Mouse (Mus musculus): ENCODE data around the gene Uchl3. TPM values are rescaled to one million over a fixed set of nuclear protein-coding genes. Genes with fewer than 3 reads are reported as not detected.
A peak's percentile ranks its signal among the peaks of the same experiment; 100 is the strongest.

Uchl3 gene
- polyA plus RNA-seq, 1 experiment from 2014 or later, result 171 TPM

- H3K9me3 ChIP-seq, result no peaks in the 10 kb centered on the region
- H3K36me3 ChIP-seq, result peaks cover 8% of the 10 kb centered on the region
- peak within 1 kb of the TSS; percentile 93 for H3K27ac ChIP-seq
- H3K4me1 ChIP-seq (replicated peaks), result peaks cover 8% of the 10 kb centered on the region
- peak within 1 kb of the TSS; percentile 67 for H3K4me3 ChIP-seq
- under 1% methylated on average over 39 of the region's 39 CpGs for WGBS
- H3K27me3 ChIP-seq (ENCODE audit: insufficient read depth, poor library complexity, severe bottlenecking), result no peaks in the 10 kb centered on the region
- DNase-seq (ENCODE audit: low spot score), result peak; percentile 91
Measured at GRCm38 (mm10) chr14:101640153-101640843, 13.5 kb upstream of the Uchl3 start, which contains the start of gene Commd6. Gene Commd6 (minus strand): TSS chr14:101640686.

- no peaks in the 10 kb centered on the region for H3K4me1 ChIP-seq (replicated peaks)
- H3K36me3 ChIP-seq, result no peaks in the 10 kb centered on the region
- no peaks in the 10 kb centered on the region for H3K27me3 ChIP-seq (ENCODE audit: insufficient read depth, poor library complexity, severe bottlenecking)
- 77% methylated on average over 1 of the region's 1 CpGs for WGBS
- no peak overlapping the region for H3K4me3 ChIP-seq
- no peak overlapping the region for H3K27ac ChIP-seq
- DNase-seq (ENCODE audit: low spot score), result no peak
- H3K9me3 ChIP-seq, result no peaks in the 10 kb centered on the region
Measured at GRCm38 (mm10) chr14:101644948-101645347, 8.8 kb upstream of the Uchl3 start.

- 83% methylated on average over 4 of the region's 4 CpGs for WGBS
- Histone ChIP-seq H3K4me1 (replicated peaks) (peaks cover 9% of the 10 kb centered on the region), H3K36me3 (no peaks in the 10 kb centered on the region), H3K9me3 (no peaks in the 10 kb centered on the region), H3K27ac (no peak overlapping the region), H3K27me3 (ENCODE audit: insufficient read depth, poor library complexity, severe bottlenecking) (no peaks in the 10 kb centered on the region), H3K4me3 (no peak overlapping the region)
- DNase-seq (ENCODE audit: low spot score), result no peak
Measured at GRCm38 (mm10) chr14:101650551-101650950, 3.2 kb upstream of the Uchl3 start.

GRCm38 (mm10) chr14:101652571-101652970 lies 1.2 kb upstream of the Uchl3 start:
- WGBS, result 94% methylated on average over 6 of the region's 6 CpGs
- H3K27me3 ChIP-seq (ENCODE audit: insufficient read depth, poor library complexity, severe bottlenecking), result no peaks in the 10 kb centered on the region
- no peak overlapping the region for H3K4me3 ChIP-seq
- H3K36me3 ChIP-seq, result no peaks in the 10 kb centered on the region
- H3K27ac ChIP-seq, result no peak overlapping the region
- peaks cover 9% of the 10 kb centered on the region for H3K4me1 ChIP-seq (replicated peaks)
- no peaks in the 10 kb centered on the region for H3K9me3 ChIP-seq
- no peak for DNase-seq (ENCODE audit: low spot score)

DNA sequence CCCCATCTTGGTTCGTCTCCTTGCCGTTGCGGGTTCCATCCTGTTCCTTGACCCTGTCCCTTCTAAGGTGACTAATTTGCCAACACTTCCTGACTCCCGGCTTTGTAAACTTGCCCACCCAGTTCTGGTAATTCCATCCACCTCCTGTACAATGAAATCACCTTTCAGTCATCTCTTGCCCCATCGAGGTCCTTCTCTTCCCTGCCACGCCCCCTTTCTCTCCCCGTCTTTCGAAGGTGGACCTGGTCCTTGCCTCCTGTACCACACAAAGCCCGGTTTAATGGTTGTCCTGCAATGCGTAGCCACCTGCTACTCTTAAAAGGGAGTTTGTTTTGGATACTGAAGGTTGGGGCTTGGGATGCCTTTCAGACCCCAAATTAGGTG lies 751 bp downstream of the Uchl3 start:
- Histone ChIP-seq H3K27me3 (ENCODE audit: insufficient read depth, poor library complexity, severe bottlenecking) (no peaks in the 10 kb centered on the region), H3K36me3 (peaks cover 10% of the 10 kb centered on the region), H3K4me1 (replicated peaks) (peaks cover 9% of the 10 kb centered on the region), H3K9me3 (no peaks in the 10 kb centered on the region), H3K4me3 (peak overlapping the region; percentile 96), H3K27ac (peak overlapping the region; percentile 96)
- WGBS, result 1% methylated on average over 10 of the region's 10 CpGs
- DNase-seq (ENCODE audit: low spot score), result no peak

DNA sequence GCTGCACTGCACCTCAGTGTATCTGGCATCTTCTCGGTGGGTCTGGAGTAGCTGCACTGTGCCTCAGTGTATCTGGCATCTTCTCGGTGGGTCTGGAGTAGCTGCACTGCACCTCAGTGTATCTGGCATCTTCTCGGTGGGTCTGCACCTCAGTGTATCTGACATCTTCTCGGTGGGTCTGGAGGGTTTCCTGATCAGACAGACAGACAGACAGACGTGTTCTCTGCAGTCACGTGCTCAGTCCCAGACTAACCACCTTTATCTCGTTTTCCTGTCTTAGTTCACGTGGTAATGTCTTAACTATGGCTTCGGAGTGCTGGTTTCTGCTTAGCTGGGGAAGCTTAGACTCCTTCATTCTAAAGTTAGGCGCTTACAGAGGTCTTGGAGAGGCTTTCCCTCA lies 2.5 kb downstream of the Uchl3 start:
- DNase-seq (ENCODE audit: low spot score), result no peak
- Histone ChIP-seq H3K4me1 (replicated peaks) (peaks cover 9% of the 10 kb centered on the region), H3K9me3 (no peaks in the 10 kb centered on the region), H3K27ac (no peak overlapping the region), H3K4me3 (no peak overlapping the region), H3K36me3 (peaks cover 18% of the 10 kb centered on the region), H3K27me3 (ENCODE audit: insufficient read depth, poor library complexity, severe bottlenecking) (no peaks in the 10 kb centered on the region)
- WGBS, result 87% methylated on average over 10 of the region's 10 CpGs

- no peak for DNase-seq (ENCODE audit: low spot score)
- no peaks in the 10 kb centered on the region for H3K4me1 ChIP-seq (replicated peaks)
- no peak overlapping the region for H3K27ac ChIP-seq
- H3K9me3 ChIP-seq, result no peaks in the 10 kb centered on the region
- WGBS, result 81% methylated on average over 3 of the region's 3 CpGs
- H3K27me3 ChIP-seq (ENCODE audit: insufficient read depth, poor library complexity, severe bottlenecking), result no peaks in the 10 kb centered on the region
- H3K4me3 ChIP-seq, result no peak overlapping the region
- peaks cover 29% of the 10 kb centered on the region for H3K36me3 ChIP-seq
Measured at GRCm38 (mm10) chr14:101661654-101662412, 8.1 kb downstream of the Uchl3 start.

GRCm38 (mm10) chr14:101664274-101664673 lies 10.5 kb downstream of the Uchl3 start:
- Histone ChIP-seq H3K27me3 (ENCODE audit: insufficient read depth, poor library complexity, severe bottlenecking) (no peaks in the 10 kb centered on the region), H3K4me3 (no peak overlapping the region), H3K4me1 (replicated peaks) (no peaks in the 10 kb centered on the region), H3K27ac (no peak overlapping the region), H3K36me3 (peaks cover 39% of the 10 kb centered on the region), H3K9me3 (no peaks in the 10 kb centered on the region)
- DNase-seq (ENCODE audit: low spot score), result no peak
- WGBS, result 89% methylated on average over 3 of the region's 3 CpGs

- H3K27ac ChIP-seq, result no peak overlapping the region
- H3K36me3 ChIP-seq, result peaks cover 48% of the 10 kb centered on the region
- H3K4me1 ChIP-seq (replicated peaks), result no peaks in the 10 kb centered on the region
- DNase-seq (ENCODE audit: low spot score), result no peak
- no peaks in the 10 kb centered on the region for H3K9me3 ChIP-seq
- 92% methylated on average over 7 of the region's 7 CpGs for WGBS
- H3K27me3 ChIP-seq (ENCODE audit: insufficient read depth, poor library complexity, severe bottlenecking), result no peaks in the 10 kb centered on the region
- no peak overlapping the region for H3K4me3 ChIP-seq
Measured at GRCm38 (mm10) chr14:101666056-101666455, 12.3 kb downstream of the Uchl3 start.

GRCm38 (mm10) chr14:101666536-101666935 lies 12.8 kb downstream of the Uchl3 start:
- Histone ChIP-seq H3K4me1 (replicated peaks) (no peaks in the 10 kb centered on the region), H3K36me3 (peaks cover 47% of the 10 kb centered on the region), H3K4me3 (no peak overlapping the region), H3K27me3 (ENCODE audit: insufficient read depth, poor library complexity, severe bottlenecking) (no peaks in the 10 kb centered on the region), H3K27ac (no peak overlapping the region), H3K9me3 (no peaks in the 10 kb centered on the region)
- 93% methylated on average over 5 of the region's 5 CpGs for WGBS
- DNase-seq (ENCODE audit: low spot score), result no peak

DNA sequence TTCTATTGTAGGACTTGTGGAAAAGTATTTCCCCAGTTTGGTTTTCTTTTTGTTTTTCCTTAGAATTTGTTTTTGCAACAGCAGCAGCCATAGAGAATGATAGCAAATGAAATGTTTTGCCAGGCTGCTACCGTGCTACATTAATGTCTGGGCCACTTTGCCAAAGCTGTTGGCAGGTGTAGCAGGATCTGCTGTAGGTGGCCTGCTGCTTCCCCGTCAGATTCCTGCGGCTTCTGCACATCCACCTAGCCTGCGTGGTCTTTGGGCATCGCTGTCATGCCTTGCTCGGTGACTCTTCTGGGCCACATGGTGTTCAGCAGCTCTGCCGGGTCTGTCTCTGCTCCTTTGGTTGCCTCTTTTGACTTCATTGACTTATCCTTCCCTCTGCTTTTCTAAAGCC lies 14.9 kb downstream of the Uchl3 start:
- Histone ChIP-seq H3K36me3 (peaks cover 51% of the 10 kb centered on the region), H3K9me3 (no peaks in the 10 kb centered on the region)

GRCm38 (mm10) chr14:101672226-101672625 lies 18.5 kb downstream of the Uchl3 start:
- peaks cover 48% of the 10 kb centered on the region for H3K36me3 ChIP-seq
- H3K4me1 ChIP-seq (replicated peaks), result no peaks in the 10 kb centered on the region

More for the DNA sequence above, 14.9 kb downstream of the Uchl3 start:
- Histone ChIP-seq H3K27me3 (ENCODE audit: insufficient read depth, poor library complexity, severe bottlenecking) (no peaks in the 10 kb centered on the region), H3K4me1 (replicated peaks) (no peaks in the 10 kb centered on the region), H3K4me3 (no peak overlapping the region), H3K27ac (no peak overlapping the region)
- 93% methylated on average over 7 of the region's 7 CpGs for WGBS
- DNase-seq (ENCODE audit: low spot score), result no peak

DNA sequence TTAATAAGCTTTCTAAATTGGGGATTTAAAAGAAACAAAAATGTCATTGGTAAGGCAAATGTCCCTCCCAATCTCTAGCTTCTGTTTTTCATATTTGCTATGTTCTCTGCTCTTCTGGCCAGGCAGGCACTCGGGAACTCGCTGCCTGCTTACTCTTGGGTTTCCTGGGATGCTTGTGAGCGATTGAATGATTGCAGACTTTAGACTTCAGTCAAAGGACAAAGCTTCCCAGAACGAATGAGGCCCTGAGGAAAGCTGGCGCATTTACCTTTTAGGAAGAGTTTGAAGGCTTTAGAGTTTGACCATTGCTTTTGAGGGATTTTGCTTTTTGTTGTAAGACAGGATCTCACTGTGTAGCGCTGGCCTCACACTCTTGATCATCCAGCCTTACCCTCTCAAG lies 33.9 kb downstream of the Uchl3 start:
- Histone ChIP-seq H3K27me3 (ENCODE audit: insufficient read depth, poor library complexity, severe bottlenecking) (no peaks in the 10 kb centered on the region), H3K4me3 (no peak overlapping the region)

More at GRCm38 (mm10) chr14:101672226-101672625, 18.5 kb downstream of the Uchl3 start:
- H3K4me3 ChIP-seq, result no peak overlapping the region
- no peak overlapping the region for H3K27ac ChIP-seq
- H3K27me3 ChIP-seq (ENCODE audit: insufficient read depth, poor library complexity, severe bottlenecking), result no peaks in the 10 kb centered on the region
- WGBS, result 100% methylated on average over 1 of the region's 1 CpGs
- no peak for DNase-seq (ENCODE audit: low spot score)
- H3K9me3 ChIP-seq, result no peaks in the 10 kb centered on the region

More for the DNA sequence above, 33.9 kb downstream of the Uchl3 start:
- no peaks in the 10 kb centered on the region for H3K4me1 ChIP-seq (replicated peaks)
- no peak for DNase-seq (ENCODE audit: low spot score)
- 93% methylated on average over 6 of the region's 6 CpGs for WGBS
- H3K27ac ChIP-seq, result no peak overlapping the region
- H3K36me3 ChIP-seq, result peaks cover 13% of the 10 kb centered on the region
- H3K9me3 ChIP-seq, result no peaks in the 10 kb centered on the region
